Mouse (Mus musculus) kidney, adult 2 months (tissue): Measurements from ENCODE around the gene Arhgef15. TPM values are rescaled to one million over a fixed set of nuclear protein-coding genes. Genes with fewer than 3 reads are reported as not detected.
A peak's percentile ranks its signal among the peaks of the same experiment; 100 is the strongest.
"Not testable (repeated sequence)": the region's sequence is repeated elsewhere in the genome, so short reads cannot be mapped to it uniquely, and the experiment has no call there.

ENCODE experiments used
- DNase-seq: peaks from one replicate; pipeline ENCODE4 v3.0.0; 2021
- H3K27ac ChIP-seq: fragments of 200-500 bp; 2 replicates; pipeline ENCODE4 v1.5.1; 2012; ENCODE audit warnings: low read depth, low read length, control low read depth, inconsistent platforms; ENCODE audit not compliant: insufficient read depth
- H3K27me3 ChIP-seq: fragments of 200-500 bp; replicated peaks from 2 replicates; pipeline ENCODE4 v1.6.1; 2012; ENCODE audit warnings: mild to moderate bottlenecking, moderate library complexity, low read length, inconsistent platforms; ENCODE audit not compliant: control insufficient read depth, insufficient read depth
- H3K36me3 ChIP-seq: fragments of 200-500 bp; 2 replicates; pipeline ENCODE4 v1.6.1; 2012; ENCODE audit warnings: mild to moderate bottlenecking, moderate library complexity, low read length, inconsistent platforms; ENCODE audit not compliant: control insufficient read depth, insufficient read depth
- H3K4me1 ChIP-seq: fragments of 200-500 bp; 2 replicates; pipeline ENCODE4 v1.6.1; 2011; ENCODE audit warnings: low read length; ENCODE audit not compliant: control insufficient read depth, insufficient read depth
- H3K4me3 ChIP-seq: fragments of 200-500 bp; 2 replicates; pipeline ENCODE4 v1.5.1; 2011; ENCODE audit warnings: mild to moderate bottlenecking, low read depth, low read length, control low read depth; ENCODE audit not compliant: insufficient read depth
- CTCF ChIP-seq: fragments of 200-500 bp; conservative IDR thresholded peaks from 2 replicates; pipeline ENCODE4 v1.5.1; 2011; ENCODE audit warnings: low read depth, mild to moderate bottlenecking, control low read depth, low read length, moderate library complexity, mixed read lengths; ENCODE audit not compliant: insufficient read depth, insufficient read length
- POLR2A ChIP-seq: fragments of 200-500 bp; IDR thresholded peaks from one replicate; pipeline ENCODE4 v1.6.1; 2011; ENCODE audit warnings: low read depth, low read length, control low read depth
- WGBS: fragments of 180-500 bp; shearing (Covaris S2); methylation state at CpG from one replicate; pipeline ENCODE4 v1.1.7; 2018; 5-methylcytosine and 5-hydroxymethylcytosine counted together
- polyA plus RNA-seq: library from polyadenylated mRNA; depleted of rRNA; stranded (reverse); fragments of >200 nt; gene quantifications from 2 replicates; pipeline ENCODE4 v1.2.3, GENCODE M21; 2012

Gene Arhgef15
- polyA plus RNA-seq, 1 experiment = 38.2 TPM

DNA sequence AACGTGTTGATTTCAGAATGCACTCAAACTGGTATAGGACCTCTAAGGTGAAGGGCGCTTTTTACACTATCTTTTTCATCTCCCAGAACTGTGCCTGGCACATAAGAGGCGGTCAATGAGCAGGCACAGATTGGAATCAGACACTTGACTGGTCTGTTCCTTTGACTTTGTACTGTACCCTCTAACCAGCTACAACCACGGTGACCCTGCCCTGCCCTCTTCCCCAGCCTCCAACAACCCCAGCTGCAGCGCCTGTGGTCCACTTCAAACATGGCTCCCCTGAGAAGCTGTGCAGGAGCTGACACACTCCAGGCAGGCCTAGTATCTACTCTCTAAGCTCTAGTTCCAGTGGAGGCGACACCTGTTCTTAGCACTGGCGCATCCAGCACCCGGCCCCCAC is 14.5 kb downstream of the Arhgef15 start:
- peak; percentile 79 for DNase-seq
- WGBS = 64% methylated on average over 8 of the region's 8 CpGs

DNA sequence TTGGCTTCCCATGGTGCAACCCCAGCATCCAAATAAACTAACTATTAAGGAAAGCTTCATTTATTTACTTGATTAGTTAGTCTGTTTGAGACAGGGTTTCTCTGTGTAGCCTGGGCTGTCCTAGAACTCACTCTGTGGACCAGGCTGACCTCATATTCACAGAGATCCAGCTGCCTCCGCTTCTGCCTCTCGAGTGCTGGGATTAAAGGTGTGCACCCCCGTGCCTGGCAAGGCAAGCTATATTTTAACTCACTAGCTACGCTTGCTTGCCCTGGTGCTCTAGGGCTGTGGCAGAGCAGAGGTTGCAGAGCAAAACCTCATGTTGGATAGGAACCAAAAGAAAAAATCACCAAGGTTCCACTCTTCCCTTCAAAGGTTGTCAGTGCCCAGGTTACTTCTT is 16.8 kb downstream of the Arhgef15 start:
- H3K4me3 ChIP-seq = peak overlapping the region; percentile 38
- H3K36me3 ChIP-seq = no peaks in the 10 kb centered on the region
- peak; percentile 93 for DNase-seq
- no peaks in the 10 kb centered on the region for H3K27me3 ChIP-seq
- TF ChIP-seq POLR2A (peak; percentile 77), CTCF (no peak)
- 17% methylated on average over 4 of the region's 4 CpGs for WGBS
- H3K4me1 ChIP-seq = peaks cover 13% of the 10 kb centered on the region
- peak overlapping the region; percentile 81 for H3K27ac ChIP-seq

More for the DNA sequence above, 14.5 kb downstream of the Arhgef15 start:
- H3K4me3 ChIP-seq = no peak overlapping the region
- H3K36me3 ChIP-seq = no peaks in the 10 kb centered on the region
- H3K27me3 ChIP-seq = no peaks in the 10 kb centered on the region
- TF ChIP-seq POLR2A (no peak), CTCF (no peak)
- peak overlapping the region; percentile 7; the same call in 1 of the 2 replicates for H3K27ac ChIP-seq
- peaks cover 13% of the 10 kb centered on the region for H3K4me1 ChIP-seq

DNA sequence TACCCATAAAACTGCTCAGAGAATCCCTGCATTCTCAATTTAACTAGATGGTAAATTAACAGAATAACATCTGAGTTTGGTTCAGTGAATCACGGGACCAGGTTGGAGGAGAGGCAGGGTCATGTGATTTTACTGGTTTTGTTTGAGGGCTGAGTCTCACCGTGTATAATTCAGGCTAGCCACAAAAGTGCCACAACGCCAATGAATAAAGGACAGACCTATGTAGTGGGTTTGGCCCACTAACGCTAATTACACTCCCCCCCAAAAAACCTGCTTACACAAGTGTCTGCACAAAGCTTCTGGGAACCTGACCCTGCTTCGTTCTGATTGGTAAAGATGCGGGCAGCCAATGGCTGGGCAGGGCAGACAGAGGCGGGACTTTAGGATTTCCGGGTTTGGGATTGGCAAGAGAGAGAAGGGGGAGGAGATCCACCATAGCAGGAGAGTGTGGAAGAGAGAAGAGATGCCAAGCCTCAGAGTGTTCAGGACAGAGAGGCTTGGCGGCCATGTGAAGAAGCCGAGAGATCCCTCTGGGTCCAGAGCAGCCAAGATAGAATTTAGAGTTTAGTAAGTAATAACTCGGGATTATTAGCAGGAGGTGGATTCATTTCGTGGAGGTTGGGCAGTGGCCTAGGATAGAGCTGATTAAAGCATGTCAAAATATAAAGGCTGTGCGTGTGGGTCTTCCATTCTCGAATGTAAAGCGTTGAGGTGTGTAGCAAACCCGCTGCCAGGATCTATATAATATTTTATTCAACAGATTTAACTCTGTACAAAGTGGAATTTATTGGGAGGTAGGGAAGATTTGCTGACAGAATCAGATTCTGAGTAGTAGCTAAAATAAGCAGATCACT is 17.6 kb downstream of the Arhgef15 start:
- Histone ChIP-seq H3K4me3 (peak overlapping the region; percentile 50), H3K27ac (peak overlapping the region; percentile 97), H3K4me1 (peaks cover 13% of the 10 kb centered on the region), H3K27me3 (no peaks in the 10 kb centered on the region), H3K36me3 (no peaks in the 10 kb centered on the region)
- peak; percentile 65 for TF ChIP-seq POLR2A
- no peak for TF ChIP-seq CTCF
- WGBS = 1% methylated on average over 16 of the region's 16 CpGs
- peak; percentile 97 for DNase-seq

DNA sequence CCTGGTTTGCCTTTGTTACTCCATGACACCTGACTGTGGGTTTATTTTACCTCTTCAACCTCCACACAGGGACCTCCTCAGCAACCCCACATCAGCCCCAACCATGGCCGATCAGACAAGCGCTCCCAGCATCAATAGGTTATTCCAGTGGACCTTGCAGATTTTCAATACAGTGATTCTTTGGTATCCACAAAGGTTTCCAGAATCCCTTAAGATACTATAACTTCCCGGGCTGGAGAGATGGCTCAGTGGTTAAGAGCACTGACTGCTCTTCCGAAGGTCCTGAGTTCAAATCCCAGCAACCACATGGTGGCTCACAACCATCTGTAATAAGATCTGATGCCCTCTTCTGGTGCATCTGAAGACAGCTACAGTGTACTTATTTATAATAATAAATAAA is 20.3 kb downstream of the Arhgef15 start:
- WGBS = 95% methylated on average over 4 of the region's 4 CpGs
- not testable (repeated sequence) for DNase-seq, H3K27ac ChIP-seq, H3K4me3 ChIP-seq, H3K27me3 ChIP-seq, H3K4me1 ChIP-seq, H3K36me3 ChIP-seq

DNA sequence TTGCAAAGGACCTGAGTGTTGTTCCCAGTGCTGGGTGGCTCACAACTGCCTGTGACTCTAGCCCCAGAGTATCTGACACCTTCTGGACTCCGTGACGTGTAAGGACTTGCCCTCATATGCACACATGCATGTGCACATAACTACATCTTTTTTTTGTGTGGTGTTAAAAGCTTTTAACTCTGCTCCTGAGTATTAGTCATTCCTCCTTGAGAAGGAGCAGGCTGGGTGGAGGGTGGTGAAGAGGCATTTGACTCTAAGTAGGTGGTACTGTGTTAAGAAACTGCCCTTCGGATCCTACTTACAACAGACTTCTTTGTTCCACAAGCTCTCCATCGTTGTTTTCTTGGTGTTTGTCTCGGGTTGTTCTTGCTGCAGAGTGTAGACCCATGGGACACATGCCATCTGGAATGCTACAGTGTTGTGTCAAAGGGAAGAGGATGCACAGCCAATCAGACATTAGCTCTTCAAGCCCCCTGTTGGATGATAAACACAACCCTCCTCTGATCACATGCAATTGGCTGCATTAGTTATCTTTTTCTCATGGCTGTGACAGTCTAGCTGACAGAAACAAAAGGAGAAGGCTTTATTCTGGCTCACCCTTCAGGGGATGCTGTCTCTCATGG is 23.3 kb downstream of the Arhgef15 start:
- no peaks in the 10 kb centered on the region; the same call in 1 of the 2 replicates for H3K4me1 ChIP-seq
- no peaks in the 10 kb centered on the region for H3K36me3 ChIP-seq
- no peak for TF ChIP-seq POLR2A
- no peak for TF ChIP-seq CTCF
- H3K4me3 ChIP-seq = no peak overlapping the region
- no peak overlapping the region for H3K27ac ChIP-seq
- 76% methylated on average over 5 of the region's 5 CpGs for WGBS
- no peaks in the 10 kb centered on the region for H3K27me3 ChIP-seq
- DNase-seq = no peak

DNA sequence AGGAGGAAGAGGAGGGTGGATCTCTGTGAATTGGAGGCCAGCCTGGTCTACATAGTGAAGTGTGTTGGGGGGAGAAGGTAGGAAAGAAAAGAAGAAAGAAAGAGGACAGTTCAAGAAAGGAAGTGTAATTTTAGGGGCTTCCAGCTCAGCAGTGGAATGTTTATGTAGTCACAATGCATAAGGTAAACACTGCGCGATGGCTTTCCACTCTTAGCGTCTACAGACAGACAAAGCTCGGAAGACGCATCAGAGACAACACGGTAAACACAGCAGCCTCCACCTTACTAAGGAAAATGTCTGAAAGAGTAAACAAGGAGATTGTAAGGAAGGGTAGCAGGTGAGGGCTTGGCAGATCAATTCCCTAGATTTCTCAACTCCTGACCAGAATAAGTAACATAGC is 27.3 kb downstream of the Arhgef15 start:
- Histone ChIP-seq H3K27me3 (no peaks in the 10 kb centered on the region), H3K36me3 (no peaks in the 10 kb centered on the region), H3K27ac (no peak overlapping the region), H3K4me3 (no peak overlapping the region), H3K4me1 (no peaks in the 10 kb centered on the region)
- TF ChIP-seq CTCF (no peak), POLR2A (no peak)
- WGBS = 79% methylated on average over 6 of the region's 6 CpGs
- no peak for DNase-seq

DNA sequence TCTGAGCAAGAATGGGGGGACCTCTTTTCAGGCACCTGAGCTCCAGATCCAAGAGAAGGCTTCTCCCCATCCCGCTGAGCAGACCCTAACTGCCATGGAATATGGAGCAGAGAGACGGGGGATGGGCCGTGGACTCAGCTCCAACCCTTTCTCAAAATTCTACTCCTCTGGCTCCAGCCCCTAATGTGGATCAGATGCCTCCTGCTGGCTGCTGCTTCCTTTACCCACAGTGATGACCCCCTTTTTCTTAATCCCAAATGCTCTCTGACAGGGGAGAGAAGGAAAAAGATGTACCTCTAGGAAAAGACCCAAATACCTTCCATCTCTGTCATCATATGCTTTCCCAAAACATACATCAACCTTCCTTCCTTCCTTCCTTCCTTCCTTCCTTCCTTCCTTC is 30.3 kb downstream of the Arhgef15 start, which contains the start of gene Odf4:
TSS of gene Odf4 (minus strand) at position 101 of the 400 bp plus-strand sequence.
- Histone ChIP-seq H3K4me3 (no peak within 1 kb of the TSS), H3K27me3 (no peaks in the 10 kb centered on the region), H3K27ac (no peak within 1 kb of the TSS), H3K36me3 (no peaks in the 10 kb centered on the region), H3K4me1 (no peaks in the 10 kb centered on the region; the same call in 1 of the 2 replicates)
- TF ChIP-seq CTCF (no peak), POLR2A (no peak)
- DNase-seq = no peak
- WGBS = 92% methylated on average over 3 of the region's 3 CpGs
